Mouse (Mus musculus) liver, embryonic 12.5 days (tissue): ENCODE data around the gene Rab3b. TPM values are rescaled to one million over a fixed set of nuclear protein-coding genes. Genes with fewer than 3 reads are reported as not detected.

Source experiments
- ATAC-seq: fragments of 200-750 bp; cut with Nextera tagmentation; 2 replicates; pipeline ENCODE4 v1.8.0; 2017; ENCODE audit warnings: moderate number of reproducible peaks, mild to moderate bottlenecking, moderate library complexity
- H3K27ac ChIP-seq: fragments of 300-500 bp; sonication (generic); 2 replicates; pipeline ENCODE4 v1.5.1; 2016; ENCODE audit warnings: mild to moderate bottlenecking
- H3K27me3 ChIP-seq: fragments of 300-500 bp; sonication (generic); replicated peaks from 2 replicates; pipeline ENCODE4 v1.6.1; 2016; ENCODE audit warnings: mild to moderate bottlenecking, moderate library complexity
- H3K36me3 ChIP-seq: fragments of 300-500 bp; sonication (generic); 2 replicates; pipeline ENCODE4 v1.6.1; 2016; ENCODE audit warnings: mild to moderate bottlenecking, moderate library complexity
- H3K4me1 ChIP-seq: fragments of 300-500 bp; sonication (generic); 2 replicates; pipeline ENCODE4 v1.6.1; 2016
- H3K4me2 ChIP-seq: fragments of 300-500 bp; sonication (generic); 2 replicates; pipeline ENCODE4 v1.6.1; 2016; ENCODE audit warnings: mild to moderate bottlenecking, moderate library complexity
- H3K4me3 ChIP-seq: fragments of 300-500 bp; sonication (generic); 2 replicates; pipeline ENCODE4 v1.5.1; 2016; ENCODE audit warnings: mild to moderate bottlenecking, moderate library complexity
- H3K9ac ChIP-seq: fragments of 300-500 bp; sonication (generic); 2 replicates; pipeline ENCODE4 v1.6.1; 2016; ENCODE audit warnings: mild to moderate bottlenecking, moderate library complexity
- H3K9me3 ChIP-seq: fragments of 300-500 bp; sonication (generic); replicated peaks from 2 replicates; pipeline ENCODE4 v1.6.1; 2016; ENCODE audit warnings: mild to moderate bottlenecking, moderate library complexity
- WGBS: fragments of 180-500 bp; shearing (Covaris S2); methylation state at CpG from one replicate; pipeline ENCODE4 v1.1.7; 2016; ENCODE audit not compliant: insufficient replicate concordance; 5-methylcytosine and 5-hydroxymethylcytosine counted together
- polyA plus RNA-seq: library from polyadenylated mRNA; unstranded; fragments of >200 nt; fragmentation: Nextera tagmentation; extraction: Ambion mirVana; gene quantifications from 2 replicates; pipeline ENCODE4 v1.2.1, GENCODE M21; 2016

The Rab3b gene
- polyA plus RNA-seq, 1 experiment from 2014 or later, result 4.0 TPM

GRCm38 (mm10) chr4:108933163-108933562 is 54.3 kb downstream of the Rab3b start:
- Histone ChIP-seq H3K27ac (no peak overlapping the region), H3K4me3 (no peak overlapping the region), H3K36me3 (no peaks in the 10 kb centered on the region), H3K4me2 (no peak overlapping the region), H3K9me3 (no peaks in the 10 kb centered on the region), H3K9ac (no peak overlapping the region), H3K27me3 (peaks cover 9% of the 10 kb centered on the region; the same call in 1 of the 2 replicates), H3K4me1 (no peaks in the 10 kb centered on the region)
- 54% methylated on average over 1 of the region's 1 CpGs for WGBS
- ATAC-seq, result no peak

- no peak for ATAC-seq
- Histone ChIP-seq H3K4me3 (no peak overlapping the region), H3K9ac (no peak overlapping the region), H3K27ac (no peak overlapping the region), H3K27me3 (peaks cover 9% of the 10 kb centered on the region; the same call in 1 of the 2 replicates), H3K4me2 (no peak overlapping the region), H3K36me3 (no peaks in the 10 kb centered on the region), H3K4me1 (no peaks in the 10 kb centered on the region), H3K9me3 (no peaks in the 10 kb centered on the region)
- 51% methylated on average over 4 of the region's 4 CpGs for WGBS
Observed at GRCm38 (mm10) chr4:108934856-108935255, 56.0 kb downstream of the Rab3b start.

- Histone ChIP-seq H3K36me3 (no peaks in the 10 kb centered on the region), H3K9ac (no peak overlapping the region), H3K9me3 (no peaks in the 10 kb centered on the region), H3K4me2 (no peak overlapping the region), H3K4me1 (no peaks in the 10 kb centered on the region), H3K27ac (no peak overlapping the region), H3K27me3 (peaks cover 5% of the 10 kb centered on the region; the same call in 1 of the 2 replicates), H3K4me3 (no peak overlapping the region)
- 70% methylated on average over 12 of the region's 12 CpGs for WGBS
- no peak for ATAC-seq
Observed at GRCm38 (mm10) chr4:108937848-108938771, 59.2 kb downstream of the Rab3b start.

- no peak overlapping the region for H3K27ac ChIP-seq
- no peak overlapping the region for H3K4me2 ChIP-seq
- H3K27me3 ChIP-seq, result peaks cover 5% of the 10 kb centered on the region; the same call in 1 of the 2 replicates
- H3K36me3 ChIP-seq, result no peaks in the 10 kb centered on the region
- no peak for ATAC-seq
- 78% methylated on average over 17 of the region's 17 CpGs for WGBS
- H3K4me1 ChIP-seq, result no peaks in the 10 kb centered on the region
- no peaks in the 10 kb centered on the region for H3K9me3 ChIP-seq
- no peak overlapping the region for H3K4me3 ChIP-seq
- H3K9ac ChIP-seq, result no peak overlapping the region
Observed at GRCm38 (mm10) chr4:108940681-108941473, 62.0 kb downstream of the Rab3b start.

GRCm38 (mm10) chr4:108942171-108942570 is 63.3 kb downstream of the Rab3b start:
- Histone ChIP-seq H3K9me3 (no peaks in the 10 kb centered on the region), H3K27ac (no peak overlapping the region), H3K4me1 (no peaks in the 10 kb centered on the region), H3K9ac (no peak overlapping the region), H3K4me3 (no peak overlapping the region), H3K36me3 (no peaks in the 10 kb centered on the region), H3K27me3 (no peaks in the 10 kb centered on the region), H3K4me2 (no peak overlapping the region)
- ATAC-seq, result no peak
- 64% methylated on average over 4 of the region's 4 CpGs for WGBS

GRCm38 (mm10) chr4:108942986-108943720 is 64.3 kb downstream of the Rab3b start:
- Histone ChIP-seq H3K4me2 (no peak overlapping the region), H3K27me3 (no peaks in the 10 kb centered on the region), H3K9ac (no peak overlapping the region), H3K36me3 (no peaks in the 10 kb centered on the region), H3K9me3 (no peaks in the 10 kb centered on the region), H3K4me3 (no peak overlapping the region), H3K4me1 (no peaks in the 10 kb centered on the region), H3K27ac (no peak overlapping the region)
- no peak for ATAC-seq
- 82% methylated on average over 11 of the region's 11 CpGs for WGBS

GRCm38 (mm10) chr4:108949168-108949567 is 70.3 kb downstream of the Rab3b start:
- H3K4me3 ChIP-seq, result no peak overlapping the region

GRCm38 (mm10) chr4:108950201-108950600 is 71.3 kb downstream of the Rab3b start:
- H3K36me3 ChIP-seq, result no peaks in the 10 kb centered on the region
- no peak overlapping the region for H3K4me3 ChIP-seq
- H3K27ac ChIP-seq, result no peak overlapping the region
- H3K4me2 ChIP-seq, result no peak overlapping the region
- no peaks in the 10 kb centered on the region for H3K27me3 ChIP-seq
- no peaks in the 10 kb centered on the region for H3K9me3 ChIP-seq
- H3K4me1 ChIP-seq, result no peaks in the 10 kb centered on the region
- 67% methylated on average over 1 of the region's 1 CpGs for WGBS
- H3K9ac ChIP-seq, result no peak overlapping the region
- ATAC-seq, result 0 out of 2 replicates have a peak, but pooled peaks have one; percentile 42

More at GRCm38 (mm10) chr4:108949168-108949567, 70.3 kb downstream of the Rab3b start:
- no peaks in the 10 kb centered on the region for H3K9me3 ChIP-seq
- H3K27ac ChIP-seq, result no peak overlapping the region
- no peak overlapping the region for H3K4me2 ChIP-seq
- no peak for ATAC-seq
- H3K36me3 ChIP-seq, result no peaks in the 10 kb centered on the region
- H3K4me1 ChIP-seq, result no peaks in the 10 kb centered on the region
- WGBS, result 80% methylated on average over 7 of the region's 7 CpGs
- H3K27me3 ChIP-seq, result no peaks in the 10 kb centered on the region
- no peak overlapping the region for H3K9ac ChIP-seq

GRCm38 (mm10) chr4:108951663-108952062 is 72.8 kb downstream of the Rab3b start:
- no peak overlapping the region for H3K27ac ChIP-seq
- H3K4me3 ChIP-seq, result no peak overlapping the region
- no peaks in the 10 kb centered on the region for H3K4me1 ChIP-seq
- no peaks in the 10 kb centered on the region for H3K36me3 ChIP-seq
- WGBS, result 60% methylated on average over 4 of the region's 4 CpGs
- ATAC-seq, result no peak
- H3K27me3 ChIP-seq, result no peaks in the 10 kb centered on the region
- no peak overlapping the region for H3K9ac ChIP-seq
- no peak overlapping the region for H3K4me2 ChIP-seq
- no peaks in the 10 kb centered on the region for H3K9me3 ChIP-seq

GRCm38 (mm10) chr4:108959696-108960095 is 80.8 kb downstream of the Rab3b start:
- 0 out of 2 replicates have a peak, but pooled peaks have one; percentile 18 for ATAC-seq
- Histone ChIP-seq H3K4me1 (peaks cover 36% of the 10 kb centered on the region), H3K36me3 (no peaks in the 10 kb centered on the region), H3K4me3 (no peak overlapping the region), H3K27me3 (no peaks in the 10 kb centered on the region; the same call in 1 of the 2 replicates), H3K4me2 (peak overlapping the region; percentile 61), H3K9ac (no peak overlapping the region), H3K9me3 (no peaks in the 10 kb centered on the region), H3K27ac (peak overlapping the region; percentile 87)
- 69% methylated on average over 3 of the region's 3 CpGs for WGBS

GRCm38 (mm10) chr4:108960619-108961460 is 82.0 kb downstream of the Rab3b start:
- Histone ChIP-seq H3K27ac (peak overlapping the region; percentile 87), H3K4me1 (peaks cover 36% of the 10 kb centered on the region), H3K4me3 (peak overlapping the region; percentile 16), H3K36me3 (no peaks in the 10 kb centered on the region), H3K27me3 (no peaks in the 10 kb centered on the region; the same call in 1 of the 2 replicates), H3K9ac (peak overlapping the region; percentile 14; the same call in 1 of the 2 replicates), H3K4me2 (peak overlapping the region; percentile 61), H3K9me3 (no peaks in the 10 kb centered on the region)
- ATAC-seq, result peak; percentile 95
- 28% methylated on average over 4 of the region's 4 CpGs for WGBS
